Mouse (Mus musculus) kidney, adult 2 months (tissue): ENCODE measurements at regions not wholly inside any gene's neighbourhood (a gene's known extent, or its start where the extent isn't known, plus 50 kb on each side); places are given as distances from the start of the nearest gene placed in this dataset.
A peak's percentile ranks its signal among the peaks of the same experiment; 100 is the strongest.

Experiments used
- DNase-seq: peaks from one replicate; pipeline ENCODE4 v3.0.0; 2021
- H3K27ac ChIP-seq: fragments of 200-500 bp; 2 replicates; pipeline ENCODE4 v1.5.1; 2012; ENCODE audit warnings: low read depth, low read length, control low read depth, inconsistent platforms; ENCODE audit not compliant: insufficient read depth
- H3K27me3 ChIP-seq: fragments of 200-500 bp; replicated peaks from 2 replicates; pipeline ENCODE4 v1.6.1; 2012; ENCODE audit warnings: mild to moderate bottlenecking, moderate library complexity, low read length, inconsistent platforms; ENCODE audit not compliant: control insufficient read depth, insufficient read depth
- H3K36me3 ChIP-seq: fragments of 200-500 bp; 2 replicates; pipeline ENCODE4 v1.6.1; 2012; ENCODE audit warnings: mild to moderate bottlenecking, moderate library complexity, low read length, inconsistent platforms; ENCODE audit not compliant: control insufficient read depth, insufficient read depth
- H3K4me1 ChIP-seq: fragments of 200-500 bp; 2 replicates; pipeline ENCODE4 v1.6.1; 2011; ENCODE audit warnings: low read length; ENCODE audit not compliant: control insufficient read depth, insufficient read depth
- H3K4me3 ChIP-seq: fragments of 200-500 bp; 2 replicates; pipeline ENCODE4 v1.5.1; 2011; ENCODE audit warnings: mild to moderate bottlenecking, low read depth, low read length, control low read depth; ENCODE audit not compliant: insufficient read depth
- CTCF ChIP-seq: fragments of 200-500 bp; conservative IDR thresholded peaks from 2 replicates; pipeline ENCODE4 v1.5.1; 2011; ENCODE audit warnings: low read depth, mild to moderate bottlenecking, control low read depth, low read length, moderate library complexity, mixed read lengths; ENCODE audit not compliant: insufficient read depth, insufficient read length
- POLR2A ChIP-seq: fragments of 200-500 bp; IDR thresholded peaks from one replicate; pipeline ENCODE4 v1.6.1; 2011; ENCODE audit warnings: low read depth, low read length, control low read depth
- WGBS: fragments of 180-500 bp; shearing (Covaris S2); methylation state at CpG from one replicate; pipeline ENCODE4 v1.1.7; 2018; 5-methylcytosine and 5-hydroxymethylcytosine counted together

DNA sequence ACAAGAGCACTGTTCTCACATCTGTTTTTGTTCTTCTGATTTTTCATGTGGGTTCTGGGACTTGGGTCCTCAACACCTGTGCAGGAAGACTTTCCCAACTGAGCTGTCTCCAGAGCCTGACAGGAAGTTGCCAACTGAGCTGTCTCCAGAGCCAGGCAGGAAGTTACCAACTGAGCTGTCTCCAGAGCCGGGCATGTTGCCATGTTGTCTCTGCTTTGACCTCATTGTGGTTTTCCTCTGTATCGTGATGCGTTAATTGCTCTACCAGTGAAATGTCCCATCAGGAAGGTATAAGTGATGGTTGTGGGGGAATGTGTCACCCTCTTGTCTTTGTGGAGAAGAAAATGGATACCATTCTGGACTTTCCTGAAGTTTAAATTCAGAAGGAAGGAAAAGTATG, 54.4 kb upstream of the Olfm4 start:
- TF ChIP-seq POLR2A = no peak
- TF ChIP-seq CTCF = no peak
- Histone ChIP-seq H3K27ac (no peak overlapping the region), H3K4me1 (no peaks in the 10 kb centered on the region), H3K36me3 (no peaks in the 10 kb centered on the region; the same call in 1 of the 2 replicates), H3K4me3 (no peak overlapping the region), H3K27me3 (no peaks in the 10 kb centered on the region)
- WGBS = 56% methylated on average over 3 of the region's 3 CpGs
- no peak for DNase-seq

- H3K27ac ChIP-seq = no peak overlapping the region
- no peaks in the 10 kb centered on the region for H3K27me3 ChIP-seq
- DNase-seq = peak; percentile 52
- 65% methylated on average over 1 of the region's 1 CpGs for WGBS
- no peaks in the 10 kb centered on the region; the same call in 1 of the 2 replicates for H3K36me3 ChIP-seq
- no peak for TF ChIP-seq CTCF
- no peak for TF ChIP-seq POLR2A
- H3K4me1 ChIP-seq = no peaks in the 10 kb centered on the region
- no peak overlapping the region for H3K4me3 ChIP-seq
Observed at GRCm38 (mm10) chr14:79927161-79927560, 56.7 kb upstream of the Olfm4 start.

GRCm38 (mm10) chr14:79916960-79917848, 66.7 kb upstream of the Olfm4 start:
- Histone ChIP-seq H3K4me3 (no peak overlapping the region), H3K36me3 (no peaks in the 10 kb centered on the region), H3K27ac (peak overlapping the region; percentile 98), H3K4me1 (peaks cover 15% of the 10 kb centered on the region), H3K27me3 (no peaks in the 10 kb centered on the region)
- no peak for TF ChIP-seq POLR2A
- TF ChIP-seq CTCF = no peak
- WGBS = 33% methylated on average over 9 of the region's 9 CpGs
- DNase-seq = peak; percentile 91

- 82% methylated on average over 4 of the region's 4 CpGs for WGBS
- no peak for DNase-seq
- Histone ChIP-seq H3K4me3 (no peak overlapping the region), H3K27ac (no peak overlapping the region), H3K4me1 (peaks cover 15% of the 10 kb centered on the region), H3K27me3 (no peaks in the 10 kb centered on the region), H3K36me3 (no peaks in the 10 kb centered on the region)
- TF ChIP-seq POLR2A (no peak), CTCF (no peak)
Observed at GRCm38 (mm10) chr14:79914966-79915365, 68.9 kb upstream of the Olfm4 start.

DNA sequence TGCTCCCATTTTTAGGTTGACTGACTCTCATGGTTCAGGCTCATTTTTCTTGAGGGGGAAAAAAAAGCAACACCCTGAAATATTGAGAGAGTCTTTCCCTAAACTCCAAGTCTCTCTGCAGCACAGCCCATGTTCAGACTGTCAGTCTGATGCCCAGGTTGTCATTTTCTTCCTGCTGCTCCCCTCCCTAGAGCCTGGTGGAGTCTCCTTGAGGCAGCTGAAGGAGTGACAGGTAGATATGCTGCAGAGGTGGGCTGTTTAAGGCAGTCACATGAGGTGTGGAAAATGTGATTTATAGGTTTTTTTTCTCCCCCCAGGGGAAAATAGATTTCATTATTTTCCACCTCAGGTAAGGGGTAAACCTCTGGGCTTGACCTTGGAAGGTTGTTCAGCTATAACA, 70.6 kb upstream of the Olfm4 start:
- H3K4me1 ChIP-seq = peaks cover 15% of the 10 kb centered on the region
- no peak overlapping the region for H3K27ac ChIP-seq
- DNase-seq = no peak
- H3K4me3 ChIP-seq = no peak overlapping the region
- no peaks in the 10 kb centered on the region for H3K27me3 ChIP-seq
- H3K36me3 ChIP-seq = no peaks in the 10 kb centered on the region
- no peak for TF ChIP-seq POLR2A
- no peak for TF ChIP-seq CTCF

DNA sequence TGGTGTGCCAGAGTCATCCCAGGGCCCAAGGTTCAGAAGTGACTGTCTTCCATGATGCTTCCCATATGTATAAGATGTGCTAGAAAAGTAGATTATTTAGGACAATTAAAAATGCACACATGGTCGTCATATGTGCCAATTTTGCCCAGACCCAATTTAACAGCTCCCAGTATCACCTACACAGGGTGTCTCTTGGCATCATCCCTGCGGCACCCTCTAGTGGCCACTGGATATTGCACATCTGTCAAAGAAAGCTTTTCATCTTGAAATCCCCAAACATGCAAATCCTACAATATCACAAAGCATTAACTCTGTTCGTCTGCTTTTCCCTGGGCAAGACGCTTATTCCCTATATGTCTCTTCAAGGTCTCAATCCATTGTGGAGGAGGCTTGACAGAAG, 71.3 kb upstream of the Olfm4 start:
- TF ChIP-seq CTCF = peak; percentile 61
- TF ChIP-seq POLR2A = no peak
- H3K4me3 ChIP-seq = no peak overlapping the region
- H3K27me3 ChIP-seq = no peaks in the 10 kb centered on the region
- DNase-seq = peak; percentile 72
- H3K27ac ChIP-seq = no peak overlapping the region
- peaks cover 15% of the 10 kb centered on the region for H3K4me1 ChIP-seq
- no peaks in the 10 kb centered on the region for H3K36me3 ChIP-seq
- WGBS = 26% methylated on average over 4 of the region's 4 CpGs

DNA sequence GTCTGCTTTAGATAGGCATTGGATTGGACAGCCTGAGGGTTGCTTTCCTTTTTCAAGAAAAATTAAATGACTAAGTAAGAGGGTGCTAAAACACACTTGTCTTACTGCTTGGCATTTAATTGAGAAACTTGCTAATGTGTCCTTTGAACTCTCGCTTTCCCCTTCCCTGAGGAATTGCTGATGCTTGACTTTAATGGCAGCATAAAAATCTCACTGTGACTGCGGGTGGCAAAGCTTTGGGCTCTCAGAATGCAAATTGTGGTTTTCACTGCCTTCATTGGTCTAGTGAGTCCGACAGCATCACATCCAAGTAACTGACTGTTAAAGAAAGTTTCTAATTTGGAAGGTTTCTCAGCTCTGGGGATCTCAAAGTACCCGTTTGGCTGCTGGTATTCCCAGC, 76.1 kb upstream of the Olfm4 start:
- WGBS = 17% methylated on average over 4 of the region's 4 CpGs
- H3K27ac ChIP-seq = no peak overlapping the region
- no peak overlapping the region for H3K4me3 ChIP-seq
- H3K36me3 ChIP-seq = no peaks in the 10 kb centered on the region
- peaks cover 6% of the 10 kb centered on the region; the same call in 1 of the 2 replicates for H3K4me1 ChIP-seq
- no peaks in the 10 kb centered on the region for H3K27me3 ChIP-seq
- TF ChIP-seq POLR2A (no peak), CTCF (no peak)
- DNase-seq = peak; percentile 62
